Mouse (Mus musculus) layer of hippocampus, postnatal 36 days (tissue): ENCODE data around the gene Jph2. TPM values are rescaled to one million over a fixed set of nuclear protein-coding genes. Genes with fewer than 3 reads are reported as not detected.

ENCODE experiments used
- DNase-seq, 2 experiments: peaks; one replicate each; pipeline ENCODE4 v3.0.0; 2022
- total RNA-seq, 2 experiments: library from RNA; stranded (reverse); gene quantifications; 2 replicates each; pipeline ENCODE4 v1.2.3; 2021

Gene Jph2
- total RNA-seq, 2 experiments from 2014 or later: 0.45 to 0.63 TPM

DNA sequence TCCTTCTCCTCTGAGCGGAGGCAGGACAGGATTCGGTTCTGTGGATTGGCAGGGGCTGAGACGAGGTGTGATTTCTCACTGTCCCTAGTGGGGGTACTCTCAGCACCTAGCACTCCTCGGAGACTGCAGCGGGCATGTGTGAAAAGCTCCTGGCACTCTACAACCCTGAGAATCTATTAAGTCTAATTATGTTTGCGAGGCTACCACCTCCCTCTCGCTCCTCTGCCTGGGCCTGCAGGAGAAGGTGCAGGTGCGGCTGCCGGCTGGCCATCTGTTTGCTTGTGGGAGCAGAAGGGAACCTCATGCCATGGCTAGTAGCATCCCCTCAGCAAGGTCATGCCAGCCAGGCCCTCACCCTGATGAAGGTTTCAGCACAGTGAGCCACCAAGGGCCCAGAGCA, 94.8 kb downstream of the Jph2 start:
- DNase-seq: no peak

DNA sequence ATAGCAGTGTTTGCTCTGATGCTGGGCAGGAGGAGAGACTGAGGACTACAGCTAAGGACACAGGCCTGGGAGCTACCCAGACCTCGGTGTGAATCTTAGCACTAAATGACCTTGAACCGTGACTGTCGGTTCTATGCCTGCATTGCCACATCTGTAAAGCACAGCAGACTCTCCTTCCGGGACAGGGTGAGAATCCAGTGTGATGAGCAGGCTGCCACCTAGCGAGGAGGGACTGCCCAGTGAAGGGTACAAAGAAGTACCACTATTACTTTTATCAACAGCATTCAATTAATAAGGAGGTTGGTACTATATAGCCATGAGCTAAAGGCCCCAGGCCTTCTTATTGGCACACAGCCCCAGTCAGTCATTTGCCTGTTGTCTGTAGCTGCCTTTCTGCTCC, 96.2 kb downstream of the Jph2 start:
- DNase-seq: no peak

DNA sequence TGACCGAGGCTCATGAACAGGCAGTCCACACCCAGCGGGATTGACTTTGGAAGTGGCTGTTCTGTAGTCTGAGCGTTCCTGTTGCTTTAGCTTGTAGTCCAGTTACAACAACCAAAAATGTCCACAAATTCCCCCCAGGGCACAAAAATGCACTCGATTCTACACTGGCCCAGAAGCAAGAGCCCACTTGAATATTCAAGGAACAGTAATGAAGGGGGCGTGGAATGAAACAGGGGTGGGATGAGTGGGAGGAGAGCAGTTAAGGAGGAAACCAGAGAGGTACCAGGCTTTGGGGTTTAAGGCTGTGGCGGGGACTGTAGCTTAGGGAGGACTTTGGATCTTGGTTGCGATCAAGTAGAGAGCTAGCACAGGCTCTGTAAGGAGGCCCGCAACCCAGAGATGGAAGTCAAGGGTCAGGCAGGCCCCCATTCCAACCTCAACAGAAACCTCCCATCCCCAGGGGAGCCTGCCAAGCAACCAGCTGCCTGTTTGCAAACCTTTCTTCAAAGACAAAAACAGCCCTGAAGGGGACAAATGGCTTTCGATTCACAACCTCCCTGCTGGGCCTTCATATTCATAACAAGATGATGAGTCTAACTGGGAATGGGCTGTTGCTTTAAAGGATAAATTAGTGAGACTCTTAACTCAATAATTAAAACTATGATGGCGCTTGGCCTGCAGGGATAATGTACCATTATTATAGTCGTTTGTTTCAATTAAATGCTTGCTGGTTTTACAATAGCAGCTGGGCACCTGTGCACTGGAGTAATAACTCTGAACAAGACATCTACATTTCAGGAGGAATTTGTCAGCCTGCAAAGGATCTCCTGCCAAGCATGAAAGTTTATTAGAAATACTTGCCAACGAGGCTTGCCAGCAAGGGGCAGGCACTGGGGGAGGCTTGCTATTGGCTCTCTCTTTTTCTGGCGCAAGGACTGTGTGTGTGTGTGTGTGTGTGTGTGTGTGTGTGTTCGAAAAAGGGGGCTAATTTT, 97.4 kb downstream of the Jph2 start:
- DNase-seq: no peak

DNA sequence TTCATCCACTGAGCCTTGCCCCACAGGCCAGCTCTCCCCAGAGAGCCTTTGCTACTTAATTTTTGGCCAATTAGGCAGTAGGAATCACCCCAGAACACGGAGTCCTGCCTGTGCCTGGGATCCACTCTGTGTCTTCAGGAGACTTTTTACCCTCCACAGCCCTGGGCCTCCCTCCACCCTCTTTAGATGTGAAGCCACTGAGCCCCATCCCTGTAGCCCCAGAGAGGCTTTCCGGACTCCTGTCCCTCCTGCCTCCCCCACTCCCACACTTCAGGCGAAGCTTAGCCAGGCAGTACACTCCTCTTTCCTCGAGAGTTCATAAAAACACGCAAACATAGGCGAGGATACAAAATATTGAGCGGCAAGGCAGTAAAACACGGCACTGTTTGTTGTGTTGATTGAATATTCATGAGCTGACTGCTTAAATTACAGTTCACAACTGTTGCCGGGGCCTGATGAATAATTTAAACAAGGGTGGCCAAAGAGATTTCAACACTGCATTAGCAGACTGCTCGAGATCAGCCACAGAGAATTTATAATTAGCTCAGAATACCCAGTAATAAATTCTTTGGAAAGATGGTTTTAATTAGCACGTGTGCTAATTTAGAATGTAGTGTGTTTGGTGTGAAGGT, 100.7 kb downstream of the Jph2 start:
- no peak for DNase-seq

DNA sequence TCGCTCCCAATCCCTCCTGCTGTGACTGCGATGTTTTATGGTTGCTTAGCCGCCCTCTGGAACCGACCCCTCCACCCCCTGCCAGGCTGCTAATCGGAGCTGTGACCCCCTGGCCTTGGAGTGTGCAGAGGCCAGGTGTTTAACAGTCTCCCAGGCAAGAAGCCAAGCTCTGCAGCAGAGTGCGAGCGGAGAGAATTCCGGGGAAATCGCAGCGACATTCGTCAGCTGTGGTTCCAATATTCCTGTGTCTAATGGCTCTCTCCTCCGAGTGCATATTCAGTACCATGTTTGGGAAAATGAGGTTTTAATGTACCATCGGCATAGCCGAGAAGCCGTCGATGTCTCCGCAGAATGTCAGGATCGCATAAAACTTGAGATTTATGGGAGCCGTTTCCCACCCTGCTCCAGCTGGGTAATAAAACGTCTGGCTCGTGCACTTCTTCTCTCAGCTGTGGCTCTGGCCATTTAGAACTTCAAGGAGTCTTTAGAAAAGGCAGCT, 108.9 kb downstream of the Jph2 start:
- no peak for DNase-seq

Other genes with a start within 250 kb of the Jph2 start
- gene Tox2, start 194.9 kb downstream of the Jph2 start, total RNA-seq: 10 to 100 TPM; 18.6 to 20.9 TPM
- 10 to 100 TPM; 19.0 to 19.5 TPM for gene Oser1, start 26.7 kb upstream of the Jph2 start, total RNA-seq
- gene Gdap1l1, start 40.5 kb upstream of the Jph2 start, total RNA-seq: 10 to 100 TPM; 62.0 to 72.9 TPM
- gene Fitm2, start 74.6 kb upstream of the Jph2 start, total RNA-seq: 10 to 100 TPM; 19.2 to 20.9 TPM
- gene R3hdml, start 94.3 kb upstream of the Jph2 start, total RNA-seq: not detected
- not detected for gene Hnf4a, start 108.8 kb upstream of the Jph2 start, total RNA-seq
- gene Ttpal, start 204.3 kb upstream of the Jph2 start, total RNA-seq: 10 to 100 TPM; 53.0 to 54.7 TPM
- 100 to 1,000 TPM; 177 to 202 TPM for gene Serinc3, start 247.1 kb upstream of the Jph2 start, total RNA-seq